Mouse (Mus musculus) cerebellum, adult 2 months (tissue): ENCODE measurements around the gene Hhipl1. TPM values are rescaled to one million over a fixed set of nuclear protein-coding genes. Genes with fewer than 3 reads are reported as not detected.
A peak's percentile ranks its signal among the peaks of the same experiment; 100 is the strongest.

Source experiments
- DNase-seq, 2 experiments: peaks; one replicate each; pipeline ENCODE4 v3.0.0; 2021
- H3K27ac ChIP-seq: fragments of 200-500 bp; 2 replicates; pipeline ENCODE4 v1.5.1; 2012; ENCODE audit warnings: low read length, control low read depth, inconsistent platforms; ENCODE audit not compliant: insufficient read depth
- H3K27me3 ChIP-seq: fragments of 200-500 bp; 2 replicates; pipeline ENCODE4 v1.6.1; 2012; ENCODE audit warnings: inconsistent platforms, mild to moderate bottlenecking, low read length, moderate library complexity; ENCODE audit not compliant: control insufficient read depth, insufficient read depth
- H3K4me1 ChIP-seq: fragments of 200-500 bp; 2 replicates; pipeline ENCODE4 v1.6.1; 2011; ENCODE audit warnings: low read length; ENCODE audit not compliant: control insufficient read depth, insufficient read depth
- H3K4me3 ChIP-seq: fragments of 200-500 bp; replicated peaks from 2 replicates; pipeline ENCODE3; 2011; ENCODE audit warnings: mild to moderate bottlenecking, low read depth, low read length, control low read depth; ENCODE audit not compliant: insufficient read depth
- CTCF ChIP-seq: fragments of 200-500 bp; IDR thresholded peaks from 2 replicates; pipeline ENCODE4 v1.5.1; 2011; ENCODE audit warnings: low read depth, mild to moderate bottlenecking, control low read depth, low read length, moderate library complexity, borderline replicate concordance; ENCODE audit not compliant: insufficient read depth
- POLR2A ChIP-seq: fragments of 200-500 bp; IDR thresholded peaks from 2 replicates; pipeline ENCODE4 v1.6.1; 2011; ENCODE audit warnings: low read length, control low read depth, borderline replicate concordance; ENCODE audit not compliant: insufficient read depth
- WGBS: fragments of 180-500 bp; shearing (Covaris S2); methylation state at CpG from one replicate; pipeline ENCODE4 v1.1.7; 2018; 5-methylcytosine and 5-hydroxymethylcytosine counted together
- polyA plus RNA-seq: library from polyadenylated mRNA; depleted of rRNA; stranded (reverse); fragments of >200 nt; gene quantifications from 2 replicates; pipeline ENCODE4 v1.2.3, GENCODE M21; 2012; rRNA removed

Gene Hhipl1
- 4.4 and 4.8 TPM in 2 replicates for polyA plus RNA-seq

DNA sequence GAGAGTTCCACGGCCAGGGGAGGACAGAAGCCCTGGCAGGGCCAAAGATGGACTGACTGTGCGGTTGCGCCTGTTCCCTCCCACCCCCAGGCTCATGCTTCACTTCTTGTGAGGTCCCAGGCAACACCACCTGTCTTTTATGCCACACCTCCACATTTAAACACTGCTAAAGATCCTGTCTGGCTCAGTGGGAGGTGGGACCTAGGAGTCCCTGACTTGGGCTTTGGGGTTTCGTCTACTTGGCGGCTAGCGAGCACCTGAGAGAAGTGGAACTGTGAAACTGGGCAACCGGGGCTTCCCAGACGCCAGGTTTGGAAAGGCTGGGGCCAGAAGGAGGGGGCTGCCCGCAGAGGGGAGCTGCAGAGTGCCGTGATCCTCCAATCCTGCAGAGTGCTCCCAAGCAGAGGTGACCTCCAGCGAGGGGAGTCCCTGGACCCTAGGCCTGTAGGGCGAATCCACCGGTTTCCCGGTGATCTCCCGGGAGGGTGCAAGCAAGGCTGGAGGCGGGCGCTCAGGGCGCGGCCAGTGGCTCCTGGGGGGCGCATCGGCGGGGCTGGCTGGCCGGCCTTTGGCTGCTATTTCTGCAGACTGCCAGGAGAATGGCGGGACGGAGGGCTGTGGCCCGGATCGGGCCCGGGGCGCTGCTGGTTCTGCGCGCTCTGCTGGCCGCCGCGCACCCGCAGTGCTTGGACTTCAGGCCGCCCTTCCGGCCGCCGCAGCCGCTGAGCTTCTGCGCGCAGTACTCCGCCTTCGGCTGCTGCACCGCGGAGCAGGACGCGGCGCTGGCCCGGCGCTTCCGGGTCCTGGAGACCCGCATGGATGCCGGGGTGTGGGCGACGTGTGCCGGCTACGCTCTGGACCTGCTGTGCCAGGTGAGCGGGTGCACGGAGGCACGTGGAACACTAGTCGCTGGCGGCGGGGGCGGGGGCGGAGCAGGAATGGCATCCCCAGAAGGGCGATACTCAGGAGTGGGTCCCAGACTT is at the start of gene Hhipl1:
Gene Hhipl1 (plus strand): TSS at position 459 of the 983 bp plus-strand sequence.
- H3K4me3 ChIP-seq = peak within 1 kb of the TSS; percentile 47
- DNase-seq = peak in 1 of 2 experiments; percentile 39
- WGBS = 5% methylated on average over 66 of the region's 67 CpGs
- H3K27me3 ChIP-seq = no peaks in the 10 kb centered on the region; the same call in 1 of the 2 replicates
- peaks cover 10% of the 10 kb centered on the region; the same call in 1 of the 2 replicates for H3K4me1 ChIP-seq
- TF ChIP-seq CTCF = no peak
- no peak for TF ChIP-seq POLR2A
- H3K27ac ChIP-seq = no peak within 1 kb of the TSS

DNA sequence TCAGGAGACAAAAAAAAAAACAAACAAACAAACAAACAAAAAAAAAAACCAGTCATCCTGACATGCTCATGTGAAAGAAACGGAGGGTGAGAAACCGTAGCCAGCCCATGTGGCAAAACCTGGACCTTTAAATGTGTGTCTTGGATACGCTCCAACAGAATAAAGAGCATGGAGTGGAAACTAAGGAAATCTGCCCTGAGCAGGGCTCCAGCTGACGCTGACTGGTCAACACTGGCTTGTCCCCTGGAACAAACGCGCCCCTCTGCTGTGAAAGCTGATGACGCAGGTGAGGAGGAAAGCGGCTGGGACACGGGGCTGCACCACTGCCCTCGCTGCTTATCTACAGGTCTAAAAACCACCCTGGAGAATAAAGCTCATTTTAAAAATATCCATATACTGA is 49.3 kb upstream of the Hhipl1 start:
- no peak overlapping the region for H3K4me3 ChIP-seq
- no peak overlapping the region for H3K27ac ChIP-seq
- WGBS = 41% methylated on average over 10 of the region's 10 CpGs
- DNase-seq = no peak
- no peaks in the 10 kb centered on the region for H3K27me3 ChIP-seq
- TF ChIP-seq CTCF = no peak
- no peak for TF ChIP-seq POLR2A
- peaks cover 83% of the 10 kb centered on the region for H3K4me1 ChIP-seq

DNA sequence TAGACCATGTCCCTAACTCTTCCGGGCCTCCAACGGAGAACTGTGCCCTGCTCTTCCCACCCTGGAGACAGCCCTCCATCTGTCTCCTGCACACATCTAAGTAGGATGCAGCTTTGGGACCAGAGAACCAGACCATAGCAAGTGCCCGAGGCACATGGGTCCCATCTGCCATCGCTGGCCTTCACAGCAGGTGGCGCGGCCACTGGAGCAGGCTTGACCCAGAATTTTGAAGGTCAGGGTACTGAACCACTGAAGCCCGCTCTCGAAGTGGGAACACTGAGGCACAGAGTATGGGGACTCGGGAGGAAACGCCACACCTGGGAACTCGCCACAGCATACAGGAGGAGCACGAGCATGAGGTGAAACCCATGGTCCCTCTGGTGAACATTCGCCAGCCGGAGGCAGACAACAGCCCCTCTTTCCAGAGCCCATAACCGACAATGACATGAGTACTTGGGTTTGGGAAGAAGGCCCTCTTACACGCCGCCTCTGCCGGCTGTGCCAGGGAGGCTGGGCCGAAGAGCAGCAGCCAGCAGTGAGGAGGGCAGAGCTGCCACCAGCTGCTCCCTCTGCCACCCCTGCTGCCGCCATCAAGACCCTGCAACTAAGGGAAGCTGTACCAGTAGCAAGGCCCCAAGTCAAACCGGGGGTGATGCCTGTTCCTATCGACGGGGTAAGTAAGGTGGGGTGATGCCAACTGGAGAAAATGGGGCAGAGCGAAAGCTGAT is 46.6 kb upstream of the Hhipl1 start:
- WGBS = 30% methylated on average over 24 of the region's 24 CpGs
- DNase-seq = no peak
- Histone ChIP-seq H3K27ac (peak overlapping the region; percentile 1), H3K27me3 (no peaks in the 10 kb centered on the region), H3K4me3 (no peak overlapping the region), H3K4me1 (peaks cover 75% of the 10 kb centered on the region)
- TF ChIP-seq CTCF (no peak), POLR2A (no peak)

DNA sequence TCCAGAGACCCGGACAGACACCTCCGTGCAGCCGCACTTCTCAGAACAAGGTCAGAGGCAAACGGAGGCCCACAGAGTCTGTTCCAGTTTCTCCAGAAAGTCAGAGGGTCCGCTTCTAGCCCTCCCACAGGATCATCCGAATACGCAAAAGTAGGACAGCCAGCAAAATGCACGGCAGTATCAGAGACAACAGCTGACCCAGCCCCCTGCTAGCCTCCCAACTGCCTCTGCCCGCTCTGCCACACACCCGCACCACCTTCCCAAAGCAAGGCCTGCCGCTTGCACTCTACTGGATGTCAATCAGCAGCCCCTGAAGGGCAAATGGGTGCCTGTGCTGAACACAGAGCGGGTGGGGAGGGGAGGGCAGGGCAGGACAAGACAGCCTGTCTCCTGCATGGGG is 45.1 kb upstream of the Hhipl1 start:
- Histone ChIP-seq H3K4me3 (no peak overlapping the region), H3K4me1 (peaks cover 80% of the 10 kb centered on the region)
- TF ChIP-seq POLR2A = no peak

DNA sequence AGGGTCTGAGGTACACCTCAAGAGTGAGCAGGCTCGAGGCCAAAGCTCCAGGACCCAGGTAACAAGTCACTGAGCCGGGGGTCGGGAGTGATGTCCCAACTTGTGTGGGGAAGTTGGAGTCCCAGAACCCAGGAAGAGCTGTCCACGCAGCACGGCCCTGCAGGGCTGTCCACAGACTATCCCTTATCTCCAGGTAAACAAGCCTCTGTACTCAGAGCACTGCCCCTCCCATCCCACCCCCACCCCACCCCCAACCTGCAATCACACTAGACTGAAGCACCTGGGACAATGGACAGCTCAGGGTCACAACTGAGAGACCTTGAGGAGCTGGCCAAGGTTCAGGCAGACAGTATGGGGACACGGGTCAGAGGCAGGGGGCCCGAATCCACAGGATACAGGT is 41.2 kb upstream of the Hhipl1 start:
- Histone ChIP-seq H3K27ac (no peak overlapping the region), H3K27me3 (no peaks in the 10 kb centered on the region), H3K4me1 (peaks cover 81% of the 10 kb centered on the region), H3K4me3 (no peak overlapping the region)
- DNase-seq = no peak
- WGBS = 70% methylated on average over 7 of the region's 7 CpGs
- TF ChIP-seq CTCF (no peak), POLR2A (no peak)

More for the DNA sequence above, 45.1 kb upstream of the Hhipl1 start:
- 58% methylated on average over 12 of the region's 12 CpGs for WGBS
- no peak for DNase-seq
- no peak overlapping the region for H3K27ac ChIP-seq
- no peaks in the 10 kb centered on the region for H3K27me3 ChIP-seq

DNA sequence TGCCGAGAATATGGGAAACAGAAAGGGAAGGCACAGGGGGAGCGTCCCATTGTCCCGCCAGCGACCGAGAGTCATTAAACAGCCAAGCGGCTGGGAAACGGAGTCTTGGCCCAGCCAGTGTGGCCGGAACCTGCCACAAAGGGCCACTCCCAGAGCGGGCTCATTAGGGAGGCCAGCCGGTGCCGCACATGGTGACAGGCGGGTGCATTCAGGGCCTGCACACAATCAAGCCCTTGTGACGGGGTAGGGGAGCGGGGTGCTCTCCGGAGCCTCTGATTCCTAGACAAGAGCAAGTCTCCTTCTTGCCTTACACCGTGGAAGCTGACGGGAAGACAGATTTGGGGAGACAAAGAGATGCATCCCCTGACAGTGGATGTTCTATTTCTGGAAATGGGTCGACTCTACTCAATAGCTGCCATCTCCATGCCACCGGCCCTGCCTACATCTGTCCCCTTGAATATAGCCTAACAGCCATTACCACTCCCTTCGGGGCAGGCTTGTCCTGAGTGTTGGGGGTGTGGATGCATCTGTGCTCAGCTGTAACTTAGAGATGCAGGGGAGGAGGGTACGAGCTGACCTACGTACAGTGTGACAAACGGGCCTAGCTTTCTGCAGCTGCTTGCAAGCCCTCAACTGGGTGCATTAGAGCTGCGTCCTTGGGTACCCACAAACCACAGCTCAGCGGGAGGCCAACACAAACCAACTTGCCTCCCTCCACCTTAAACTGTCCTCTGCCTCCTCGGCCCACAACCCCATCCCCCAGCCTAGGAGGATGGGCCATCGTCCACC is 40.0 kb upstream of the Hhipl1 start:
- Histone ChIP-seq H3K27me3 (no peaks in the 10 kb centered on the region), H3K27ac (peak overlapping the region; percentile 80), H3K4me3 (peak overlapping the region; percentile 27), H3K4me1 (peaks cover 76% of the 10 kb centered on the region)
- WGBS = 15% methylated on average over 27 of the region's 27 CpGs
- TF ChIP-seq CTCF = no peak
- TF ChIP-seq POLR2A = no peak
- peak; percentile 74 to 77 for DNase-seq

DNA sequence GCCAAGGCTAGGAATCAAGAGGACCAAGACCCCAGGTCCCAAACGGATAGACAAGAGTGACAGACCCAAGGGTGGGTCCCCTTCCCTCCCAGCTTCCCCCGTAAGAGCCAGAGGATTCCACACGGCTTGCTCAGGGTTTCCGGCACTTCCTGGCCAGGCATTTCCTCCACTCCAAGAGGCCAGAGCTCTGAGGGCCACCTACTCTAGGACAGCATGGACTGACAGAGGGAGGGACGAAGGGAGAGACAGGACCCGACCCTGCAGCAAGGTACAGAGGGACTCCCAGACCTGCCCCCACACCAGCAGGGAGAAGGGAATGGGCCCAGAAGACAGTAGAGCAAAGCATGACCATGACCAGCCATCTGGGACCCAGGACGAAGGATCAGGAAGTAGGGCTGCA is 38.4 kb upstream of the Hhipl1 start:
- H3K27me3 ChIP-seq = no peaks in the 10 kb centered on the region
- no peak overlapping the region for H3K4me3 ChIP-seq
- WGBS = 70% methylated on average over 7 of the region's 7 CpGs
- DNase-seq = no peak
- no peak overlapping the region for H3K27ac ChIP-seq
- no peak for TF ChIP-seq CTCF
- no peak for TF ChIP-seq POLR2A
- peaks cover 76% of the 10 kb centered on the region for H3K4me1 ChIP-seq
